Mouse (Mus musculus): Measurements from ENCODE around the gene Ptpa. TPM values are rescaled to one million over a fixed set of nuclear protein-coding genes. Genes with fewer than 3 reads are reported as not detected.
A peak's percentile ranks its signal among the peaks of the same experiment; 100 is the strongest.

Ptpa gene
- total RNA-seq, 2 experiments from 2014 or later = 123 to 143 TPM

- peak; percentile 76 to 80 for DNase-seq
Observed at GRCm38 (mm10) chr2:30463904-30464330, 48.1 kb downstream of the Ptpa start.

- DNase-seq = no peak
Observed at GRCm38 (mm10) chr2:30464411-30464810, 48.6 kb downstream of the Ptpa start.

- no peak for DNase-seq
Observed at GRCm38 (mm10) chr2:30466787-30467186, 50.9 kb downstream of the Ptpa start.

GRCm38 (mm10) chr2:30469009-30469408, 53.2 kb downstream of the Ptpa start:
- DNase-seq = no peak

- DNase-seq = peak; percentile 68 to 80
Observed at GRCm38 (mm10) chr2:30469796-30470142, 53.9 kb downstream of the Ptpa start.

- peak; percentile 66 to 80 for DNase-seq
Observed at GRCm38 (mm10) chr2:30470143-30470946, 54.5 kb downstream of the Ptpa start.

- DNase-seq = no peak
Observed at GRCm38 (mm10) chr2:30471051-30471450, 55.2 kb downstream of the Ptpa start.

GRCm38 (mm10) chr2:30471795-30472720, 56.2 kb downstream of the Ptpa start:
- DNase-seq = peak; percentile 86 to 91

GRCm38 (mm10) chr2:30472731-30473351, 57.0 kb downstream of the Ptpa start:
- DNase-seq = peak; percentile 56 to 66

GRCm38 (mm10) chr2:30473431-30474031, 57.7 kb downstream of the Ptpa start:
- DNase-seq = peak; percentile 63 to 75

- peak; percentile 96 to 97 for DNase-seq
Observed at GRCm38 (mm10) chr2:30474039-30474438, 58.2 kb downstream of the Ptpa start, which contains the start of gene Ier5l. Gene Ier5l, minus strand, starts transcription at chr2:30474219.

GRCm38 (mm10) chr2:30474776-30475175, 58.9 kb downstream of the Ptpa start:
- no peak for DNase-seq

- DNase-seq = no peak
Observed at GRCm38 (mm10) chr2:30475457-30475856, 59.6 kb downstream of the Ptpa start.

- no peak for DNase-seq
Observed at GRCm38 (mm10) chr2:30476241-30476640, 60.4 kb downstream of the Ptpa start.

- no peak for DNase-seq
Observed at GRCm38 (mm10) chr2:30478526-30478925, 62.7 kb downstream of the Ptpa start.

- peak; percentile 82 to 83 for DNase-seq
Observed at GRCm38 (mm10) chr2:30487597-30487996, 71.8 kb downstream of the Ptpa start.

- no peak for DNase-seq
Observed at GRCm38 (mm10) chr2:30490384-30490783, 74.5 kb downstream of the Ptpa start.

- DNase-seq = no peak
Observed at GRCm38 (mm10) chr2:30495000-30495908, 79.4 kb downstream of the Ptpa start.

GRCm38 (mm10) chr2:30495909-30496861, 80.3 kb downstream of the Ptpa start:
- peak; percentile 75 to 84 for DNase-seq
